Mouse (Mus musculus) gastrocnemius, postnatal 36 days (tissue): ENCODE results near the gene Spindoc. TPM values are rescaled to one million over a fixed set of nuclear protein-coding genes. Genes with fewer than 3 reads are reported as not detected.

Experiments
- DNase-seq, 2 experiments: peaks; one replicate each; pipeline ENCODE4 v3.0.0; 2022
- intact Hi-C: fragments of 180-260 bp; cut with DNase I; formaldehyde crosslinking; loops from one replicate; pipeline ENCODE4 v1.15.1; 2025
- total RNA-seq, 2 experiments: library from RNA; stranded (reverse); gene quantifications; 2 replicates each; pipeline ENCODE4 v1.2.3; 2021

Gene Spindoc
- total RNA-seq, 2 experiments from 2014 or later = 7.0 to 7.1 TPM

DNA sequence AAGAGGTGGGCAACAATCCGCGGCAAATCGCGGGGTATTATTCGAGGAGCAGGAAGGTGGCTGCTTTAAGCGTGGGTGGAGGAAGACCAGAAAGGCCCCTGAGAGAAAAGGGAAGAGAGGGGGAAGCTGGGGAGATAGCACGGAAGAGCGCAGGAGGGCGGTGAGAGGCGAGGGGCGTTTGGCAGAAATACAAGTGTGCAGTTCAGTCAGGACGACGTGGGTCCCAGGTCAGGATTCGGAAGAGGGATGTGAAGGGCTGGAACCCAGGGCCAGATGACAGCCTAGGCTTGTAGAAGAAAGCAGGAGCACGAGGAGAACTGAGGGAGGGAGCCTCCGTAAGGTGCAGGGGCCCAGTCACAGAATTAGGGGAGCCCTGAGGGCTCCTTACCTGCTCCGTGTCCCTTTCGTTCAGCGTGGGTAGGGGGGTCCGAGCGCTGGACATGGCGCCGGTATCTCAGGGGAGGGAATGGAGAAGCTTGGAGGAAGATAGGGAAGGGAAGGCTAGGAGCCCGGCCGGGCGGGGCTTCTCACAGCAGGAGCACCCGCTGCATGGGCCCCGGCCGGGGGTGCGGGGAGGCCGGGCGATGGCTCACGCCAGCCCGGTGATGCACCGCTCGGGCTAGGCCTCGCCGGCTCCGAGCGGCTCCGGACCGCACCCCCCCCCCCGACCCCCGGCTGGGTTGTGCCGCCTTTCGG lies 41.9 kb downstream of the Spindoc start:
- intact Hi-C loops = loop anchor here (2.0 to 5.0 kb wide), 2 partner anchors 30 to 59 kb away; no protein-coding TSS in a partner anchor
- peak in 1 of 2 experiments; percentile 21 for DNase-seq

DNA sequence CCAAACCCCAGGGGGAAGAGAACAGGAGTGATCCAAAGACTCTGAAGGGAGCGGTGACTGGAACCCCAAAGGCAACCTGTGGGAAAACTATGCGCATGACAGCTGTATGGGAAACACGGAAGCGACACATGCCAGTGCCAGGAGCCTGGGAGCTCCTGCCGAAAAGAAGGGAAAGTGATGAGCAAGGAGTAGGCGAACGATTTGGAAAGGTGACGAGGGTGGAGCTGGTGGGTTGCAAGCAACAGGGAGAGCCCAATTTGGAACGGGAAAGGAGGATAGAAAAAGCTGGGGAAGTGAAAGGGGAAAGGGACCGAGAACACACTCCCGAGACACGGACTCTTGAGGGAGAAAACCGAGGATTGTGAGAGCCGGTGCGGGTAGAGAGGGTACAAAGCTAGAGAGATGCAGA lies 42.4 kb downstream of the Spindoc start:
- intact Hi-C loops = loop anchor here (2.0 to 5.0 kb wide), 2 partner anchors 30 to 58 kb away; no protein-coding TSS in a partner anchor
- DNase-seq = no peak

DNA sequence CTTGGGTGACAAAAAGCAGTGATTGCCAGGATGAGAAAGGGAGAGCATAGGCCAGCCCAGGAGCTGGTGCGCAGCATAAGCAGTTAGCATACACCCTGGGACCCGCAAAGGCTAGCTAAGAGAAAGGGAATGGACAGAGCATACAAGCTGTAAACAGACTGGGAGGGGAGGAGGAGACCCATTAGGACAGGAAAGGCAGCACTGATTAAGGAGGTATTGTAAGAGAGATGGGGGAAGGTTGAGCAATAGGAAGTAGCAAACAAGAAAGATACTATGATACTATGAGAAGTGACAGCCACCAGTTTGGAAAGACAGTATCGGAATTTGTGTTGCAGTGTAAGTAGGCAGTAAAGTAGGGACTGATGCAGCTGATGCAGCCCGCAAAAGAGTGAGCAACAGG lies 42.9 kb downstream of the Spindoc start:
- intact Hi-C loops = loop anchor here (2.0 to 5.0 kb wide), 2 partner anchors 29 to 58 kb away; no protein-coding TSS in a partner anchor
- DNase-seq = no peak

DNA sequence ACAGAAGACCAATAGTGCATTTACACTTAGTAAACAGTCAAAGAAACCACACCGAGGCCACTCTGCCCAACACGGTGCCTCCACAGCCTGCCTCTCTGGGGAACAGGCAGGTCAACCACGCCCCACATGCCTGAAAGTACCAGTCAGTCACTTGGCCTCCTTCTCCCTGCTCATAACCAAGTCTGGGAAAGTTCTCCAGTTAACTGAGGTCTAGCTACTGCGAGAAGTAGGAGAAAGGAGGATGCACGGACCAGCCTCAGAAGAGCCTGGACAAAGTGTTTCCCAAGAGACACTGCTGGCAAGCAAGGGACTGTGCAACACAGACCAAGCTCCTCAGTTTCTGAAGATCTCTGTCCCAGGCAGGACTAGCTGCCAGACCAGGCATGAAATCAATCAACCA lies 43.8 kb downstream of the Spindoc start:
- intact Hi-C loops = no loop called here
- DNase-seq = peak; percentile 23 to 32

DNA sequence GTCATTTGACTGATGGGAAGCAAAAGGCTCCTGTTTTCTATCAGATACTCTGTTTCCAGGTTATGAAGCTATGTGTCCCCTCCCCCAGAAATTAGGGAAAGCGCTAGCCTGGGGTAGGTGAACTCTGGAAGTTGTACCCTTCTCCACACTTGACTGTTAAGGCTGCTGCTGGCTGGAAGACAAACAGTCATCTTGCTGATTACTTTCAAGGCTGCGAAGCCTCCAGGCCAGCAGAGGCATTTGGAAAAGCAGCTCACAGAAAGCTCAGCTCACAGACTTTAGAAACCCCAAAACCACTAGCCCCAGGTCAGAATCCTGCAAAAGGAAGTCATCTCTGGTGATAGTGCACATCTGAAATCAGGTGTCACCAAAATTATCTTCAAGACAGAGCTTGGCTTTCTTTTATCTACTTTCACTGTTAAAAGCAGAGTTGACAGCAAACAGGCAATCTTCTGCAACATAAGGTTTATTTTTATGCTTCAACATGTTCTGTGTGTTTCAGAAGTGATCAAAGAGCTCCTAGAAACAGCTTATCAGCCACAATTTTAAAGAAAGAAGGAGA lies 44.9 kb downstream of the Spindoc start:
- intact Hi-C loops = no loop called here
- no peak for DNase-seq

DNA sequence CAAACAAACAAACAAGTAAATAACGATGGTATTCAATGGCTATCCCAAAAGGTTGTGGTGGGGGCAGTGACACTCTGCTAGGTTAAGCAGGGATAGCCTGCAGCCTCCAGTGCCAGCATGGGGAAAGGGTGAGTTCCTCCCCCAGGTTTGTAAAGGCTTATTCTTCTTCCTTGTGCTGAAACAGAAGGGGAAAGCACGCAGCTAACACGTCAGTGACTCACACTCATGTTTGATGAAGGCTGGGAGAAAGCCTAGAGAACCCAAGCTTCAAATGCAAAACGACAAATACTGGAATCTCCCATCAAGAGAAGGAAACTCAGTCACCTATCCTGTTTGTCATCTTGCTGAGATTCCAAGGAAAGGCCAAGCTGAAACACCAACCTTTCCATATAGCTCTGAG lies 47.1 kb downstream of the Spindoc start:
- DNase-seq = no peak
- intact Hi-C loops = no loop called here

DNA sequence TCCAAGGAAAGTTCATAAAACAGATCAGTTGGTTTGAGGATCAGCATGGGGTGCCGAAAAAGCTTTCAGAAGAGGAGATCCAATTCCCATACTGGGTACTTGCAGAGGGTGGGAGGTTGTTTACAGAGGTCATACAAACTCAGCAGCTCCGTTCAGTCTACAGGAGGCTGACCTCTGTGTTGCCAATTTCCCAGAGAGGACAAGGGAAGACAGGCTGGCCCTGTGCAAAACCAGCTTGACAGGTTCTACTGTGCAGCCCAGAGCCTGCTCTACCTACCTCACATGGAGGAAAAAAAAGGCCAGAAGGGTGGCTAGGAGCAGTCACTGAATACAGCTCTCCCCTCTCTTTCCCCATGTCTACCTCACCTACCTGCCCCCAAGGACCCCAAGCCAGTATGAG lies 48.7 kb downstream of the Spindoc start:
- no peak for DNase-seq
- intact Hi-C loops = loop anchor here (5.0 kb wide), 1 partner anchor 37 kb away; no protein-coding TSS in a partner anchor

DNA sequence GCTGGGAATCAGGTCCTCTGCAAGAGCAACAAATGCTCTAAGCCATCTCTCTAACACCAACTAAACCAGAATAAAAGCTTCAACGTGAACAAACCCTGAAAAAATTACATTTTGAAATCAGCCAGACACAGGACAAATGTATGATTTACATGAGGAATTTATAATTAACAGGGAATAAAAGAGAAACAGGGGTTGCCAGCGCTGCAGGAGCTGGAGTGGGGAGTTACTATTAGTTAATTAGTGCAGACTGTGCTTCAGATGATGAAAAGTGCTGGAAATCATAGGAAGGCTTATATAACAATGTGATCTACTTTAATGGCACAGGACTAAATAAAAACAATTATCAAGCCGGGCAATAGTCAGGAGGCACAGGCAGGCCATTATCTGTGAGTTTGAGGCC lies 61.4 kb downstream of the Spindoc start:
- no peak for DNase-seq
- intact Hi-C loops = no loop called here

DNA sequence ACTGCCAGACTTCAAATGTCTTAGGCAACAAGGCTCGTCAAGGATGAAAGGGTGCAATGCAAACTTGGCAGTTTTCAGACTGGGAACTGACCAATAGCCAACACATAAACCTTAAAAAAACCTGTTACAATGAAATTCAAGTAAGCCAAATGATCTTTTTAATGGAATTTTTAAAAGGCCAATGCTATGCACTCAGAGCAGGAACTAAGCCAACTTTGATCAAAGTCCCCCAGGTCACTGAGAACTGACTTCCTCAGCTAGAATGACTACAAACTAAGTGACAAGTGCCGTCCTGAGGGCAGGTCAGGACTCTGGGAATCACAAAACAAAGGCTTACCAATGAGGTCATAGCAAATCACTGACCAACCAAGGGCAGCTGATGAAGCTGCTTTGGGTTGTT lies 62.6 kb downstream of the Spindoc start:
- no peak for DNase-seq
- intact Hi-C loops = no loop called here

DNA sequence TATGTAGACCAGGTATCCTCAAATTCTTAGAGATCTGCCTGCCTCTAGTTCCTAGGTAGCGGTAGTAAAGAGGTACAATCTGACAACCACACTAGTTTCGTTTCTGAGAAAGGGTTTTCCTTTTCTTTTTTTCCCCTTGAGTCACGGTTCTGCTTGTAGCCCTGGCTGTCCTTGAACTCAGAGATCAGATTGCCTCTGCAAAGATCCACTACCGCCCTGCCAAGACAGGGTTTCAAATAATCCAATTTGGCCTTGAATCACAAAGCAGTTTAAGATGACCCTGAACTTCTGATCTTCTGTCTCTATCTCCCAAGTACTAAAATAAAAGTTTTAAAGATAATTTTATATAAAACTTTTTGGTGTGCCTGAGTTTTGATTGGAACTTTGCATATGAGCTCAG lies 65.1 kb downstream of the Spindoc start:
- intact Hi-C loops = no loop called here
- DNase-seq = no peak

DNA sequence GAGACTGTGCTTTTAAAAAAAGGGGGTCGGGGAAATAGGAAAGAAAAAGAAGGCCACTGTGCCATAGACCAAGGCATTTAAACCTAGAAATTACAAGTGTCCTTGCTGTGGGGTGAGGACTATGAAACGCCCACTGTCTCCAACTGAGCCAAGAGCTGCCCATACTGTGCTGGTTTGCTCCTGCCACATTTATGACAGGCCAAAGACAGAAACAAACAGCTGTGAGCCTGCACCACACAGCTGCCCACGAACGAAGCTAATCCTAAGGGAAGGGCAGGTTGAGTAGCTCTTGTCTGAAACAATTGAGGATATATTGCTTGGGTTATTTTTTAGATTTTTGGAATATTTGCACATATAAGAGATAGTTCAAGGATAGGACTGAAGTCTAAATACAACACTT lies 66.0 kb downstream of the Spindoc start:
- no peak for DNase-seq
- intact Hi-C loops = no loop called here

DNA sequence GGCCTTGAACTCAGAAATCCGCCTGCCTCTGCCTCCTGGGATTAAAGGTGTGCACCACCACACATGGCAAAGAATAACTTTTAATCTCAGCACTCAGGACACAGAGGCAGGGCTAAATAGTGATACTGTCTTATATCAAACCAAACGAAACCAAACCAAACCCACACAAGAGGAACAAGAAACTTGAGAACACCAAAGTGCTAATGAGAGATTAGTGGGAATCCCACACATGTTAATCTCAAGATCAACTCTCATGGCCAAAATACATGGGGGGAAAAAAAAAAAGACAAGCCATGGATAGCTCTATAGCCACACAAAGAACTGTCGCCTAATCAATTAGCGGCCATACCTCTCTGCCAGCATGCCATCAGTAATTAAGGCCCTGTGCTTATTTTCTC lies 67.2 kb downstream of the Spindoc start:
- intact Hi-C loops = no loop called here

DNA sequence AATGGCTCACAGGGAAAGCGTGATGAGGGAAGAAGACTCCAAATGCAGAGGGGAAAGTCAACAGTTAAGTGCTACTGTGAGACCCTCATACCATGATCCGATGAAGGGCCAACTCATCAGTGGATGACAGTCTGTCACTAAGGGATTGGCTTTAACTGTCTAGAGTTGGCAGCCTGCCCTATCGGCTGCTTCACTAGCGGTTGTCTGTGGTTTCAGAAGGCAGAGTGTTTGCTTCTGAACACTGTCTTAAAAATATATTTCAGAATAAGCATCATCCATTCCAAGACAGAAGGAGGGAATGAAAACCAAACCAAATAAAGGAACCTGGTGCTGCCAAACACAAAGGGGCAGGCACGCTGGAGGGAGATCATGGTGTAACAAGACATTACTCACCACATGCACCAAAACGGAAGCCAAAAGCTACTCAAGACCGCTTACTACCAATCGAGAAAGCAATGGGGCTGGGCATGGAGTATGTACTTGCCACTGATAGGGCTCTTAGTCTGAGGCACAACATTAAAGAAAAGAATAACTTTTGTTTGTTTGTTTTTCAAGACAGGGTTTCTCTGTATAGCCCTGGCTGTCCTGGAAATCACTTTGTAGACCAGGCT lies 67.7 kb downstream of the Spindoc start:
- intact Hi-C loops = no loop called here

More for the DNA sequence above, 67.2 kb downstream of the Spindoc start:
- no peak for DNase-seq

DNA sequence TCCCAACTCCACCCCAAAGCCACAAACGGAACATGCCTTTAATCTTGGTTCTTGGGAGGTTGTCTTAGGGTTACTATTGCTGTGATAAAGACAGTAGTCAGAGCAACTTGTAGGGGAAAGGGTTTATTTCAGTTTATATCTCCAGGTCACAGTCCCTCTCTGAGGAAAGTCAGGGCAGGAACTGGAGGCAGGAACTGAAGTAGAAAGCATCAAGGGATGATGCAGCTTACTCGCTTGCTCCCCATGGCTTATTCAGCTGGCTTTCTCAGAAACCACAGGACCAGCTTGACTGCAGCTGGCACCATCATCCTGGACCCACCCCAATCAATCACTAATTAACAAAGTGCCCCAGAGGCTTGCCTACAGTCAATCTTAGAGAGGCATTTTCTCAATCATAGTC lies 69.1 kb downstream of the Spindoc start:
- DNase-seq = no peak

More for the DNA sequence above, 67.7 kb downstream of the Spindoc start:
- no peak for DNase-seq

DNA sequence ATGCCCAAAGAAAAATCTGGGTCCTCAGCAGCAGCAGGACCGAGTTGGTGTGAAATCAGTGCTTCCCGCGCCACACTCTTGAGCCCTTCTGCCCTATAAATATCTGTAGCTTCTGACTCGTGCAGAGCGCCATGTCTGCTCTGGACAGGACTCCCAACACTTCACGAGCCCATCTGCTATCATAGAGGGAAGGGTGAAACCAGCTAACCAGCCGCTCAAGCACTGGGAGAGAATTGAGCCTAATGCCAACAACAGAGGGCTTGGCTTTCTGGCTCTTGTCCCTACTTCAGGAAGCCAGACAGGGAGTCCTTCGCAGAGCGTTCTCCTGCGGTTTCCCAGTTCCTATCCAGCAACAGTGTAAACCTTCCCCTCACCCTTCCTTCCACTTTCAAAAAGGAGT lies 71.5 kb downstream of the Spindoc start:
- intact Hi-C loops = loop anchor here (2.0 kb wide), 1 partner anchor 29 kb away; the partner anchor contains the start of gene Mark2
- no peak for DNase-seq

More for the DNA sequence above, 69.1 kb downstream of the Spindoc start:
- intact Hi-C loops = no loop called here

DNA sequence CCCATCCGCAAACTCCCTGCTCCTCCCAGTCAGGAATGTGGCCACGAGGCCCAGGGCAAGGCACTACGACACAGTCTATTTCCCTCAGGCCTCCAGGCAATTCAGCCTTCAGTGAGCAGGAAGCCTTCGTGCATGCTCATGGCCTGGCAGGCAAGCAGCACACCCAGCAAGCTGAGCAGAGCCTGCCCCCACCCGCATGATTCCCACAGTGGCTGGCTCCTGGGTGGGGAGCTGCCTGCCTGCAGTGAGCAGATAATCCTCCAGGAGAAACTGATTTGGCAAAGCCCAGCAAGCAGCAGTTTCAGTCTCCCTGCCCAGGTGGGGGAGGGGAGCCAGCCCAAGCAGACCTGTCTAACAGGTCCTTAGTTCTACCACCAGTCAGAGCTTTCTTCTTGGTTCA lies 72.1 kb downstream of the Spindoc start:
- intact Hi-C loops = loop anchor here (2.0 kb wide), 1 partner anchor 30 kb away; the partner anchor contains the start of gene Mark2
- peak; percentile 16 to 39 for DNase-seq

DNA sequence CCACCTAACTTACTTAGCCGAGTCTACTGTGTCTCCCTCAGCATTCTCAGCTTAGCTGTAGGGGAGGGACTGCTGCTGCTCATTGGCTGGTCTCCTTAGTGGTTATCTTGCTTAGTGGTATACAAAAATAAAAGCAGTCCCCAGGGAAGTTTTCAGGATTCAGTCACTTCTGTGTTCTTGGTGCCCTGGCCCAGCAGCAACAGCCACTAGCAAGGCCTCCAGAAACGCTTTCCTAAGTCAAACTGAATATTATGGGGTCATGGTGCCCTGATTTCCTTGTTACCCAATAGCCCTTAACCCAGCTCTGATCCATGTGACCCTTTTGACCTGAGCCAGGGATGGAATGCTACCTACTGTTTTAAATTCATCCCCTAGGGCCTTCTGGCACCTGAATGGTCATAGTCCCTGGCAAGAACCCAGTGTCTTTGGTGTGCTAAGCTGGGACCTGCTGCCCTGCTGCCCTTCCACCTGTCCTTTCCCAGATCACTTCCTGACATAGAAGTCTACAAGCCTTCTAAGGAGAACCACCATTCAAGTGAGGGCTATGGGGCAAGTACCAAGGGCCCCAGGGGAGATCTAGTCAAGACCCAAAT lies 73.0 kb downstream of the Spindoc start:
- DNase-seq = no peak
- intact Hi-C loops = loop anchor here (2.0 kb wide), 1 partner anchor 31 kb away; the partner anchor contains the start of gene Mark2

DNA sequence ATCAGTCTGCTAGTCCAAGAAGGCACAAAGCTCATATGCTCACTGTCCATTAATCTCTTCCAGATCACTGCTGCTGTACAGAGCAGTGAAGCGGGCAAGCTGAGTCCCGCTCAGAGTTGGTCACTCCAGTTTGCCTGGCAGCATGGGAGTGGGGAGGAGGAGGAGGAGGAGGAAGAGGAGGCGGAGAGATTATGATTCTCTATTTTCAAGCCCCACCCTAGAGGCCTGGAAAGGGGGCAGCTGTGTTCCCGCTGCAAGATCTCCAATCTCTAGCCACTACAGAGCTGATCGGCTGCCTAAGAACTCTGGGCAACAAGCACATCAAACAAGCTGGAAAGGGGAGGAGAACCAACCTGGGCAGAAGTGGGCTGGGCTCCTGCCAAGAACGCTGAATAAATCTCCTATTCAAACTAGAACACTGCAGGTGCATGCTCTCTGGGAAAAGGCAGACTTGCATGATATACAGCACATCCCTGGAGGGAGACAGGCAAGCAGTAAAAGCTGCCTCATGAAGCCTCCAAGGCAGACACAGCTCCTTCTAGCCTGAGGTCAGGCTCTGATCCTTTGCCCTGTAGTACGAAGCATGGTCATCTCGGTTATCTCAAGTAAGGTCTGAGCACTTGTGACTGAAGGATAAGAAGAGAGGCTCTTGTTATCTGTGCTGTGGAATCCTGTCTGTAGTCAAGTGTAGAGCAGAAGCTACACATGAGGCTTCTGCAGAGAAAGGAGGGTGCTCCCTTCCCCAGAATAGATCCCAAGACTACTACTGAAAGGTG lies 74.6 kb downstream of the Spindoc start:
- DNase-seq = no peak
- intact Hi-C loops = no loop called here

DNA sequence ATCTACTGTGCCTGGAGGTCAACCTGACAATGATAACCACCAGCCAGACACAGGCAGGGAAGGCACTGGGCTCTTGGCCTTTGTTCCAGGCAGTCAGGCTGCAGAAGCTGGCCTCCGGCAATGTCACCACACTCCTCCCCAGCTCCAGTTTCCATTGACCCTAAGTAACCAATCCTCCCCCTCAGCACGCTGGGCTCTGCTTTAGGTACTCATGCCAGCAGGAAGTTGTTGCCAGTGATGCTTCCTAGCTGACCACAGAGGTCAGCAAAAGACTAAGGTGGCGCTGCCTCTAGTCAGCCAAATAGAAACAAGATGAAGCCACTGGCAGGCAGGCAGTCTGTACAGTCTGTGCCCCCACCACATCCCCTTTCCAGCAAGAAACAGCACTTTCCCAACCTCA lies 75.8 kb downstream of the Spindoc start:
- intact Hi-C loops = no loop called here
- peak in 1 of 2 experiments; percentile 59 for DNase-seq
